Mouse (Mus musculus) heart, adult 2 months (tissue): ENCODE measurements around the gene Dgat2.

Experiments used
- CTCF ChIP-seq: fragments of 200-600 bp; IDR thresholded peaks from 2 replicates; pipeline ENCODE4 v1.8.1; 2022; ENCODE audit warnings: antibody characterized with exemption, mild to moderate bottlenecking, moderate library complexity
- EP300 ChIP-seq: fragments of 200-500 bp; IDR thresholded peaks from 2 replicates; pipeline ENCODE4 v1.6.1; 2011; ENCODE audit warnings: low read depth, low read length, control low read depth; ENCODE audit not compliant: insufficient read depth
- POLR2A ChIP-seq: fragments of 200-500 bp; IDR thresholded peaks from 2 replicates; pipeline ENCODE4 v1.6.1; 2011; ENCODE audit warnings: mild to moderate bottlenecking, low read depth, low read length, control low read depth; ENCODE audit not compliant: insufficient read depth

- TF ChIP-seq CTCF (no peak), POLR2A (no peak), EP300 (no peak)
These were observed 16.3 kb upstream of the Dgat2 start for GRCm38 (mm10) chr7:99198811-99199210.
